Mouse (Mus musculus): Measurements from ENCODE around the gene B3galnt1.
"Not testable (repeated sequence)": the region's sequence is repeated elsewhere in the genome, so short reads cannot be mapped to it uniquely, and the experiment has no call there.

DNA sequence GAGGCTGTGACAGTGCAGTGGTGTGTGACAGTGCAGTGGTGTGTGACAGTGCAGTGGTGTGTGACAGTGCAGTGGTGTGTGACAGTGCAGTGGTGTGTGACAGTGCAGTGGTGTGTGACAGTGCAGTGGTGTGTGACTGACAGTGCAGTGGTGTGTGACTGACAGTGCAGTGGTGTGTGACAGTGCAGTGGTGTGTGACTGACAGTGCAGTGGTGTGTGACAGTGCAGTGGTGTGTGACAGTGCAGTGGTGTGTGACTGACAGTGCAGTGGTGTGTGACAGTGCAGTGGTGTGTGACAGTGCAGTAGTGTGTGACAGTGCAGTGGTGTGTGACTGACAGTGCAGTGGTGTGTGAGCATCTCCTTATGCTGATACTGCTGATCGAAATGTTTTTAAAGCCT is 33.2 kb downstream of the B3galnt1 start:
- not testable (repeated sequence) for TF ChIP-seq POLR2A (IDR thresholded peaks at IDR 0.05; ENCODE audit: borderline replicate concordance, extremely low read depth, low read depth, low read length); CTCF (IDR thresholded peaks at IDR 0.05; ENCODE audit: insufficient read depth, low read length)
